Mouse (Mus musculus): ENCODE measurements around the gene Vgll3. TPM values are rescaled to one million over a fixed set of nuclear protein-coding genes. Genes with fewer than 3 reads are reported as not detected.

Vgll3 gene
- total RNA-seq (2021), result 1 to 10 TPM; 3.6 to 5.4 TPM
- long read RNA-seq, experiment 1, partial matches to known transcripts, result 3 of 3 reads
- long read RNA-seq, experiment 1, other reads (novel, unspliced or antisense), result 0 of 3 reads
- long read RNA-seq, experiment 2, partial matches to known transcripts, result 4 of 4 reads
- long read RNA-seq, experiment 2, other reads (novel, unspliced or antisense), result 0 of 4 reads

DNA sequence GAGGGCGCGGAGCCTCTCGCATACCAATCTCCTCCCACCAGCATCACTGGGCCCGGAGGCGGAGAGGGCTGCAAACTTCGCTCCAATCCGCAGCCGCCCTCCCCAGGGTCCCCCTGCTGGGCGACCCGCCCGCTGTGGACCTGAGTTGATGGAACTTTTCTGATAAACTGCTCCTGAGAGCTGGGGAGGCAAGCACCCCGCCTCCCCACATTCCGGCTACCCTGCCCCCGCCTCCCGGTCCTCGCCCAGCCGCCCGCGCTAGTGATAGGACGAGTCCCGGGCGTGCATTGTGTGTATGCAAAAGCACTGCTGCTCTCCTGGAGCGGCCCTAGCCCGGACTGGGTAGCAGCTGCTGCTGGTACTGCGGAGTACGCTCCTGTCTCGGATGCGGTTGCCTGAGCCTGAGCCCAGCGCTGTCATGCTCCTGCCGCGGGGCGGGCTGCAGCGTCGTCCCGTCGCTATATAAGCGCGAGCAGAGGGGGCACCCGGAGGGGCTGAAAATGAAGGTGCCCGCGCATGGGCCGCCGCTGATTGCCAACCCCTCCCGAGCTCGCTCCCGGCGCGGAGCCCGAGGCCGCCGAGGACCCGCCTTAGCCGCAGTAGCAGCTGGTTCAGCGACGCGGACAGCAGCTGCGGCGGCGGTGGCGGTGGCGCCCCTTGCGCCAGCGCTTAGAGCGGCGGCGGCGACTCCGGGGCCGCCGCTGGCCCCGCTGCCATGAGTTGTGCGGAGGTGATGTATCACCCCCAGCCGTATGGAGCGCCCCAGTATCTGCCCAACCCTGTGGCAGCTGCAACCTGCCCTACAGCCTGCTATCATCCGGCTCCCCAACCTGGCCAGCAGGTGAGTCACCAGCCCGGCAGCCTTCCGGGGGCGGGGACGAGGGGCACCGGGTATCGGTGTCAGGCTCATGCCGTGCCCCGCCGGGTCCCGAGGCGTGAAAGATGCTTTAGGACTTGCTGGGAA lies at the start of gene Vgll3:
Gene Vgll3, plus strand, starts transcription at position 340 of the 964 bp plus-strand sequence.
- peak; percentile 14 to 35 for DNase-seq (ENCODE audit: low spot score in 2 of 2)

DNA sequence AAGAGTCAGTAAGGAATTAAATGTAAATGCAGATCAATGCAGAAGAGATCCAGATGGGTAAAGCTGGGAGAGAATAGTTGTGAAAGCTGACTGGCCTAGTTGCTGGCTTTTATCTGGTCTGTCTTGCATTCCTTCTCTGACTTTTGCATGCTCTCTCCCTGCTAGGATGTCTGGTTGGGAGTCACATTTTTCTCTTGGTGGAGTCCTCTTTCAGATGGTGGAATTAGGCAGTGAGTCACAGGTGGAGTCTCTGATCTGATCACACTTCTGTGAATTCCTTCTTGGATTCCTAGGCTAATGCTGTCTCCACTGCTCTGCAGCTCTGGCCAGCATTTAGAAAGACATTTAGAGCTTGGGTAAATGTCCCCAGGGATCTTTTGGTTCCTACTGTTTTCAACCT lies 49.1 kb upstream of the Vgll3 start:
- DNase-seq (ENCODE audit: low spot score in 2 of 2), result no peak

GRCm38 (mm10) chr16:65785959-65786358 lies 29.1 kb upstream of the Vgll3 start:
- DNase-seq (ENCODE audit: low spot score in 2 of 2), result peak in 1 of 2 experiments; percentile 8

DNA sequence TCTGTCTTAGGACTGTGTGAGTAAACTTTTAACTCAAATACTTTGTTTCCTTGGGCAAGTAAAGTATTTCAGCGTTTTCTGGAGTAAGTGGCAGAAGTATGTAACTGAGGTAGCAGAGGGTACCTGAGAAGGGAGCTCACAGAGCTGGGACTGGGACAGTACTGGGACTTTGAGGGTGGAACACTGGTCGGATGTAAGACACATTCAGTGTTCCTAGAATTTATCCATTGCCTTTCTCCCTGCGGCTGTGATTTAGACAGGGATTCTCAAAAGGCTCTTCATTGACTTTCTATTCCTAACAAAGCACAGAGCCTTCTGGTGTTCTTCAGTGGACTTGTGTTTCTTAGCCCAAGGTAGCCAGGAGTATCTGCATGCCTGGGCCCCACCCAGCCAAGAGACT lies 1.0 kb downstream of the Vgll3 start:
- DNase-seq (ENCODE audit: low spot score in 2 of 2), result no peak

DNA sequence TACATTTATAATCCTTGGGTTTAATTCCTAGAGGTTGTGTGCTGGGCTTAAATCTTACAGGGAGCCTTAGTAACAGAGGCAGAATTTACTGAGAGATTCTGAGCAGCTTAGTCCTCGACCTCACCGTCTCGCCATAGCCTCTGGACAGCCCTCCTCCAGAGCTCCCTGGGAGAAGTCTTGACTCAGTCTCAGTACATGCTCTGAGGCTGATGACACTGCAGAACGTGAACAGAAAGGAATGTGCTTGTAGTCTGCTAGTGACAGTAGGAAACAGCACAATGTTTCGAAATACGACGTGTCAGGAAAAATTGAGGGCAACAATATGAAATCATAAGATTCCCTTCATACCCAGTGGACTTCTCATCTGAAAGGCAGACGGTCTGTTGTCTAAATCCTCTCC lies 3.7 kb downstream of the Vgll3 start:
- DNase-seq (ENCODE audit: low spot score in 2 of 2), result no peak

DNA sequence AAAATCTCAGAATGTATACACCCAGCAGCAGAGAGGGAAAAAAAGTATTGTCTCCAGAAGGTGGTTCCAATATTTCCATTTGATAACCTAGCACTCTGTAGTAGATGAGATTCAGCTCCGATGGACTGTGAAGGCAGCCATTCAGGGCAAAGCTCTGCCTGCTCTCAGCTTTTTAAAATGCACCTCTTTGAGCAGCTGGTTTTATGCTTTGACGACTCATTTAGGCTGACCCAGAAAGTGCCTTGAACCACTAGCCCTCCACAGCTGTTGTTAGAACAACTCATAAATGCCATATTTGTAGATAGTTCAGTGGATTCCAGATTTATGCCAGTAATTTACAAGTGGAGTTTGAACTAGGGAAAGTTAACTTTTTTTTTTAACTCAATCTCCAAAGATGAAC lies 5.7 kb downstream of the Vgll3 start:
- DNase-seq (ENCODE audit: low spot score in 2 of 2), result no peak

DNA sequence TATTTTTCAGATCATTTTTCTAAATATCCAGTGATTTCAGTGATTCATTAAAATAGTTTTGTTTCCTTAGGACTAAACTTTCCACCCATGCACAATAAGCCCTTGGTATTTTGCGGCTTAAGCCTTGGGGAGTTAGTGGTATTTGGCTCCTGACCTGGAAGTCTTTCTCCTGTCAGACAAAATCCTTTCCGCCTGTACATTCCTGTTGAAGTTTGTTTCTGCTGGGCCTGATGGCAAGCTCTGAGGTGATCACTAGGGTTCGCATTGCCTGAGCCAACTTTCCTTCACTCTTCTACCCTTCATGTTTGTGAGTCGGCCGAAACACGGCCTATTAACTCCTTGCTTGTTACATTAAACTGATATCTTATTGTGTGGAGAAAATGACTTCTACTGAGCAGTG lies 8.7 kb downstream of the Vgll3 start:
- no peak for DNase-seq (ENCODE audit: low spot score in 2 of 2)

DNA sequence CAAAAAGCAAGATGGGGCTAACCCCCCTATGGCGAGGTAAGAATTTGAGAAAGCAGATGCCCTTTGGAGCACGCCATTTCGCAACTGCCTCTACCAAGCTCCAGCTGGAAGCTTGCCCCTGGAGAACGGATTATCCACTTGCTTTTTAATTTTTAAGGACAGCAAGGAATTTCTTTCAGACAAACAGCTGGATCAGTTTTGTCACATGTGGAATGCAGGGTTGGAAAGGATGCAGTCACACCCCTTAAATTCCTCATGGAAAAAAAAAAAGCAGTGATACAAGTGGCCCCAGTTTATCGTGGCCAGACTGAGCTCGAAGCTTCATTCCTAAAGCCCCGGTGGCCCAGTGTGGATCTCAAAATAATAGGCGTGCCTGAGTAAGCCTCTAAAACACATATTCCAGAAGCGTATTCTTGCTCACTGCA lies 13.1 kb downstream of the Vgll3 start:
- no peak for DNase-seq (ENCODE audit: low spot score in 2 of 2)

DNA sequence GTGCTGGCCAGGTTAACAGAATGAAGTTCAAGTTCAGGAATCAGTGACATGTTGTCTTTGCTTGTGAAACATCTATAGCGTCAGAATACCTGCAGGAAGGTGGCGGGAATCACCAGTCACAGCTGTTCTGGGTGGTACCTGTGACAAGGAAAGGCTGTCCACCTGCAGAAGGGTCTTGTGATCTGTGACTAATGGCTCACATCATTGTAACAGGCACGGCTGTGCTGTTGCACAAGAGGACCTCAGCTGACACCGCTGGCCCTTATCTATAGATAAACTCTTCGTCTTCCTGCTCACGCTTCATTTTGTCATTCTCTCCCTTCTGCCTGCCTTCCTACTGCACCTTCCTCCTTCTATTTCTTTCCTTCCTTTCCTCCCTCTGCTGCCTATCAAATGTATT lies 14.0 kb downstream of the Vgll3 start:
- no peak for DNase-seq (ENCODE audit: low spot score in 2 of 2)

- no peak for DNase-seq (ENCODE audit: low spot score in 2 of 2)
These were observed 19.7 kb downstream of the Vgll3 start for GRCm38 (mm10) chr16:65834721-65835120.

GRCm38 (mm10) chr16:65850126-65850525 lies 35.1 kb downstream of the Vgll3 start:
- DNase-seq (ENCODE audit: low spot score in 2 of 2), result no peak

GRCm38 (mm10) chr16:65864471-65864870 lies 49.4 kb downstream of the Vgll3 start:
- DNase-seq (ENCODE audit: low spot score in 2 of 2), result no peak

DNA sequence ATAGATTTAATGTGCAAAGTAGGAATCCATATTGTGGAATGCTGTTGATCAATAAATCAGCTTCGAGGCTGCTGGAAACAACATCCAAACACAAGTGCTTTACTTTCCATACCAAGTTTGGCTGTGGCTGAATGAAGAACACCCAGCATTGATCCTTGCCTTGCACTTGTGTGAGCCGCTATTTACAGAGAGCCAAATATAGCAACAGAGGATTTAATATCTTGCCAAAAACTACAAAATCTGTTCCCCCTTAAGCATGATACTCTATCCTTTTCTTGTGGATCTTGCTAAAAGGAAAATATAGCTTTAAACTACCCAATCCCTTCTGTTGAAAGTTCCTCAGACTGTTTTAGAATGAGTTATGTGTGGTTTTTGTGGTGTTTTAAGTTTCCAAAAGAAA lies 52.9 kb downstream of the Vgll3 start:
- DNase-seq (ENCODE audit: low spot score in 2 of 2), result no peak

DNA sequence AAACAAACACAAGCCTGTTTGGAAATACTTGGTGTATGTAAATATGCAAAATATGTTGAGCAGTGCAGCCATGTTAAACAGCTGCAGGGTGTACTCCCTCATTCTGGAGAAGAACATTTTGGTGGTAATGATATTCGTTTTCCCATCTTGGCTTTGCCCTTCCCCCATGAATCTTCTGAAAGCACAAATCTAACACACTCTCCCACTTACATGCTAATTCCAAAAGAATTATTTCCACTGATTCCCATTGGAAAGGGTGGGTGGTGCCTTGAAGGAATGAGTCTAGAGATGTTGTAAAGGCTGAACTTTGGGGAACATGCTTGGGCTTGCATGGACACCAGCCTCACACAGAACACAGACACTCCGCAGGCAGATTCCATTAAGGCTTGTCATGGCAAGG lies 53.9 kb downstream of the Vgll3 start:
- DNase-seq (ENCODE audit: low spot score in 2 of 2), result peak in 1 of 2 experiments; percentile 2

- no peak for DNase-seq (ENCODE audit: low spot score in 2 of 2)
These were observed 73.9 kb downstream of the Vgll3 start for GRCm38 (mm10) chr16:65888940-65889339.

Measured in layer of hippocampus, postnatal 14 days (tissue).